Mouse (Mus musculus) testis, postnatal 14 days (tissue): ENCODE measurements around the gene Ina.

Experiments
- DNase-seq: peaks from one replicate; pipeline ENCODE4 v3.0.0; 2021; ENCODE audit warnings: low spot score

Ina gene

DNA sequence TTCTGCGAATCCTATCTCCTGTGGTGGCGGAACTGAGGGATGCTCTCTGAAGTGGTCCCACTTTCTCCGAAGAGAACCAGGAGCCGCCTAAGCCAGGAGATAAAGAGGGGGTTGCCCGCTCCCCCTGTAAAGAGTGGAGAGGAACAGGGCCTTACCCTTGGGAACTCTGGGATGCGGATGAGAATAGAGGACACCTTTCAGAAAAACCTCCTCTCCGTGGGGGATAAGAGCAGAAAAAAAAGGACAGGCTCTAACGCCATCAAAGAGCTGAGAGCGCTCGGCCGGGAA is 395 bp upstream of the Ina start:
- DNase-seq, result no peak

DNA sequence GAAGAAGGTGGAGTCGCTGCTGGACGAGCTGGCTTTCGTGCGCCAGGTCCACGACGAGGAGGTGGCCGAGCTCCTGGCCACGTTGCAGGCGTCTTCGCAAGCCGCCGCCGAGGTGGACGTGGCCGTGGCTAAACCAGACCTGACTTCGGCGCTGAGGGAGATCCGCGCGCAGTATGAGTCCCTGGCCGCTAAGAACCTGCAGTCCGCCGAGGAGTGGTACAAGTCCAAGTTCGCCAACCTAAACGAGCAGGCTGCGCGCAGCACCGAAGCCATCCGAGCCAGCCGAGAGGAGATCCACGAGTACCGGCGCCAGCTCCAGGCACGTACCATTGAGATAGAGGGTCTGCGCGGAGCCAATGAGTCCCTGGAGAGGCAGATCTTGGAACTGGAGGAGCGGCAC is 898 bp downstream of the Ina start:
- no peak for DNase-seq

DNA sequence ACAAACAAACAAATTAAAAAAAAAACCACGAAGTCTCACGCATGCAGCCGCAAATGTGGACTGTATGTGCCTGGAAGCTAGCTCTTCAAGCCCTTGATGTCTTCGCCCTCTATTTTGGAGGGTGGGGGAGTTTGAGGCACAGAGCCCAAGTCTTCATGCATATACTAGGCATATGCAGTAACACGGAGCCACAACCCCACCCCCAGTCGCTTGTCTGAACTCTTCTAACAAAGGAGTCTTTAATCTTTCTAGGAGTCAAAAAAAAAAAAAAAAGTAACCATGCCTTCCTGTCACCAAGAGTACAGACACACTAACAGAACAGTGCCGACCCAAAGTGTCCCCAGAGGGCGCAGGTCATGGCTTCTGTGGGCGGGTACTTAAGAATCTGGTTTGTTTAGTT is 1.5 kb downstream of the Ina start:
- no peak for DNase-seq

DNA sequence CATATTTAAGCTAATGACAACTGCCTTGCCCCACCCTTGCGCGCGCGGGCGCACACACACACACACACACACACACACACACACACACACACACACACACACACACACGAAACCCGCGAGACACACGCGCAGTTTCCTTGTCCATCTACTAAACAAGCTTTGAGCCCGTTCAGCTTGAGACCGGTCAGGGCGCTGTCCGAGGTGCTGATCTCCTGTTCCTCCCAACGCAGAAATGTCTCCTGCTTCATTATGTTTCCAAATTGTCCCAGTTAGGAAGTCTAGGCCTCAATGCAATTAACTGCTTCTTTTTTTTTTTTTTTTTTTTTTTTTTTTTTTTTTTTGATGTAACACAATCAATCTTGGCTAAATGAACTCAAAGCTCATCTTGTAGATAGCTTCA is 2.0 kb downstream of the Ina start:
- peak; percentile 72 for DNase-seq

- no peak for DNase-seq
These were observed 3.3 kb downstream of the Ina start for GRCm38 (mm10) chr19:47017831-47018230.

- DNase-seq, result no peak
These were observed 3.8 kb downstream of the Ina start for GRCm38 (mm10) chr19:47018330-47018729.

DNA sequence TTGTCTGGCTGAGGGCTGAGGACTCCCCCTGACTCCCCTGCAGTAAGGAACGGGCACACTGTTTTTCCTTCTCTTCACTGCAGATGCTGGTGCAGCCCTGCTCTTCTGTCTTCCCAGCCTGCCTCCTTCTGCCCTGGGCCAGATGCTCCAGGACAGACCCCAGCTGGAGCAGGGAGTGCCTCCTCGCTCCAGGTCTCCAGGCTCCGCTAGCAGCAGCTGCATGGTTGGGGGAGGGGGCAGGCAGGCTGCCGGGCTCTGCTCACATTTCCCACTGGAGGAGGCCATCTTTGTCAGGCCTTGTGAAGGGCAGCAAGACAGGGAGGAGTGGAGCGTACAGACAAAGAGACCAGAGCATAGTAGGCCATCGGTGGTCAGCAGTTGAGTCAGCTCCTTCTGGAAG is 4.8 kb downstream of the Ina start:
- peak; percentile 34 for DNase-seq

DNA sequence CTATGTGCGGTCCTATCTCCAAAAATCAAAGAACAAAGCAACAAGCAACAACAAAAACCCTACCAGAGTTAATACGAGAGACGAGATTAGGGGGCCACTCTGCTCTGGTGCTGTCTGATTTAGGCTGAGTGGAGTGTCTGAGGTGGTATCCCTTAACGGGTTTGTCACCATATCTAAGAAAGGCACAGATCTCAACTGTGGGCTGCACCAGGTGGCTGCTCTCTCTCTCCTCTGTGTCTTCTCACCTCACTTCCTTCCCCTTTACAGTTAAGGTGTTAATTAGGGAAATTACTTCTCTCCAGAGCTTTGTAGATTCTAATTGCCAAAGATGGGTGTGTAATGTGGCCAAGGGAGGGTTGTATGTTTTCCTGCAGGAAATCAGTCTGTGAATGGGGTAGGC is 8.2 kb downstream of the Ina start:
- no peak for DNase-seq

DNA sequence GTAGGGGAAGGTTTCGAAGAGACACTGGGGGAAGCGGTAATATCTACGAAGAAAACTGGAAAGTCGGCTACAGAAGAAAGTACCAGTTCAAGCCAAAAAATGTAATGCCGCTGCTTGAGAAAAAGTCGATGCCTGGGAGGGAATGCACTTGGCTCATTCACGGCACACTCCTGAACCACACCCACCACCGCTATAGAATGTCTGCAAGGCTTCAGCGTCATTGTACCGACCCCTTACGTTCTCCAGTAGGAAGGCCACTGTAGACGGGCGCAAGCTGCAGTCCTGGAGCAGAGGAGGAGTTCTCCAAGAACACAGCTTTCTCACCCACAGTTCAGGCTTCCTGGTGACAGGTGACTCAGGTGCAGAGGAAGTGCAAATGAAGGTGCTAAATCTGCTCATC is 9.0 kb downstream of the Ina start:
- no peak for DNase-seq

- no peak for DNase-seq
These were observed 10.5 kb downstream of the Ina start for GRCm38 (mm10) chr19:47024954-47025353.

DNA sequence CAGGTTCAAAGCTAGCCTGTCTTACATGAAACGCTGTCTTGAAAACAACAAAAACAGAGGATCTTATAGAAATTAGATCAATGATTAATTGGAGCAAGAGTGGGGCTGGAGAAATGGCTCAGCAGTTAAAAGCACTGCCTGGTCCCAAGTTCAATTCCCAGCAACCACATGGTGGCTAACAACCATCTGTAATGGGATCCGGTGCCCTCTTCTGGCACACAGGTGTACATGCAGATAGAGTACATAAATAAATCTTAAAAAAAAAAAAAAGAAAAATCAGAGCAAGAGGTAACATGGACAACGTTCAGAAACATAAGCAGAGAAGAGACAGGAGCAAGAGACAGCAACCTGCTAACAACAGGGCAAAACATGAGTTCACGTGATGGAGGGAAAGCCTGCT is 12.0 kb downstream of the Ina start:
- DNase-seq, result no peak

GRCm38 (mm10) chr19:47029796-47030195 is 15.3 kb downstream of the Ina start:
- no peak for DNase-seq

- no peak for DNase-seq
These were observed 17.3 kb downstream of the Ina start for GRCm38 (mm10) chr19:47031770-47032169.

GRCm38 (mm10) chr19:47034916-47035315 is 20.4 kb downstream of the Ina start:
- no peak for DNase-seq

DNA sequence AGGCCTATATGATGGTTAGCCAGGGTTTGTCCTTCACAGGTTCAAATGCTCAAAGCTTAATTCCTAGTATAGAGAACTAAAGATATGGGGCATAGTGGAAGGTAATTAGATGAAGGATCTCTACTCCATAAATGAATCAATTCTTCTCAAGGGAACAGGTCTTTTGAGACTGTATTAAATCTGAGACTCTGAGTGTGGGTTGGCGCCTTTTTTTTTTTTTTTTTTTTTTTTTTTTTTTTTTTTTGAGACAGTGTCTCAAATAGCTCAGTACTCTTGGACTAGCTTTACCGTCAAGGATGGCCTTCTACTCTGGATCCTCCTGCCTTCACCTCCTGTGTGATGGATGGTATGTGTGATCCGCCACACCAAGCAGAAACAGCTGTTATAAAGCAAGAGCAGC is 22.1 kb downstream of the Ina start:
- no peak for DNase-seq

DNA sequence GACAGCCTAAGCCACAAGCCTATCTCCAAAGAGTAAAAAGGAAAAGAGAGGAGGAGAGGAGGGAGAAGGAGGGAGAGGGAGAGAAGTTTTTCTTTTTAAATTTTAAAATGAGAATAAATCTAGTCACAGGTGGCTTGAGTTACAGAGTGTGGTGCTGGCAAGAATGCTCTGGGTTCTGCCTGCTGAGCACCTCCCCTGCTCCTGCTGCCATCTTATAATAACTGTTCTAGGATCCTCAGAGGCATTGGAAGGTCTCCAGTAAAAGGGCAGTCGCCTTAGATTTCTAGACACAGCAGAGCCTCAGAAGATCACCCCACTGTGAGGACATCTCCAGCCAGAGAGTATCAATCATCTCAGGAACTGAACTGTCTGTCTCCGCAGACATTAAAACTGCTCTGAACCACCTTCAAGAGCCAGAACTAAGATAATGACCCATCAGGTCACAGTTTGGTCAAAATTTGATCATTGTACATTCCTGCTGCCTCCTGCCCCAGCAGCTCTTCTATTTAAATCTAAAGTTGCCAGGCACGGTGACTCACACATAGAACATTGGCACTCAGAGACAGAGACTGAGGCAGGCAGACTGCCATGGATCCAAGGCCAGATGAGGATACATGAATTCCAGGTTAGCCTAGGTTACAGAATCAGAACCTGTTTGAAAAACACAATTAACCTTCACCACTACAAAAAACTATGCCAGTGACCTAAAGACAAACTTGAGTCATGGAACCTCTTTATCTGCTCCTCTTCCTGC is 26.4 kb downstream of the Ina start:
- no peak for DNase-seq

DNA sequence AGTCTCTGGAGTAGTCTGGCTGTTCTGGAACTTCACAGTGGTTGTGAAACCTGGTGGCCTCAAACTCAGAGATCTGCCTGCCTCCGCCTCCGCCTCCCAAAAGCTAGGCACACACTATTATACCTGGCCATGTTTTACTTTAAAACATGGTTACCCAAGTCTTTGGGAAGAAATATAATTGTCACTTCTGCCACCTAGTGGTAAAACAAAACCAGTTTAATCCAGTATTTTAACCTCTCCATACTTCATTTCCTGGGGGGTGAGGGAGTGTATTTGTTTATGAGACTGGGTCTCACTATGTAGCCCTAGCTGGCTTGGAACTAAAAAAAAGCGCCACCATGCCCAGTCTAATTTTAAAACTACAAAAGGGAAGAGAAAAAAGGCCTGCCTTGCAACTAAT is 29.1 kb downstream of the Ina start:
- no peak for DNase-seq

DNA sequence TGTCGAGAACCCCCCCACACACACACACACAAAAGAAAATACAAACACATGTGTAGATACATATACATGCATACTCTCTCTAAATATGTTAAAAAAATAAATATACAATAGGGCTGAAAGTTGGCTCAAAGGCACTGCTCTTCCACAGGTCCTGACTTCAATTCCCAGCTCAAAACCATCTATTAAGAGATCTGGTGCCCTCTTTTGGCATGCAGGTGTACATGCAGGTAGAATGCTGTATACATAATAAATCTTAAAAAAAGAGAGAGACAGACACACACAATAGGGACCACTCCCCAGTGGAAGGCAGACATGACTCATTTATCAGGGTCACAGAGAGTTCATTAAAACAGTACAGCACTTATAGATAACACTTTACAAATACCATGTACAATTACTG is 31.8 kb downstream of the Ina start:
- no peak for DNase-seq

DNA sequence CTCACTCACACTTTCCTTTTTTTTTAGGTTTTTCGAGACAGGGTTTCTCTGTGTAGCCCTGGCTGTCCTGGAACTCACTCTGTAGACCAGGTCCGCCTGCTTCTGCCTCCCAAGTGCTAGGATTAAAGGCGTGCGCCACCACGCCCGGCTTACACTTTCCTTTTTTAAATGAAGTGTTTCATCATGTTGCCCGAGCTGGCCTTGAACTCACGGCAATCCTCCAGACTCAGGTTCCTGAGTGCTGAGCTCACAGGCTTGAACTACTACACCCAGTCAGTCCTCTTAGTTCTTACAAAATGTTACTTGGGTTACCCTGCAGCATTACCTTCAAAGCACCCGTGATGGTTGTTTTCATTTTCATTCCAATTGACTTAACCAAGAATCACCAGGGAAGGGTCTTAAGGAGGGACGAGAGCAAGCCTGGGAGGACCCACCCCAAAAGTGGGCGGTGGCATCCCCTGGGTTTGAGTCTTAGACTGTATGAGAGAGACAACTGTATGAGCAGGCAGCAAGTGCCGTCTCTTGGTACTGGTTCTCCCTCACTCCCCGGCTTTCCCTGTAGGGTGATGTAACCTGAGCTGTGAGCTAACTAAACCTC is 32.8 kb downstream of the Ina start:
- DNase-seq, result no peak

DNA sequence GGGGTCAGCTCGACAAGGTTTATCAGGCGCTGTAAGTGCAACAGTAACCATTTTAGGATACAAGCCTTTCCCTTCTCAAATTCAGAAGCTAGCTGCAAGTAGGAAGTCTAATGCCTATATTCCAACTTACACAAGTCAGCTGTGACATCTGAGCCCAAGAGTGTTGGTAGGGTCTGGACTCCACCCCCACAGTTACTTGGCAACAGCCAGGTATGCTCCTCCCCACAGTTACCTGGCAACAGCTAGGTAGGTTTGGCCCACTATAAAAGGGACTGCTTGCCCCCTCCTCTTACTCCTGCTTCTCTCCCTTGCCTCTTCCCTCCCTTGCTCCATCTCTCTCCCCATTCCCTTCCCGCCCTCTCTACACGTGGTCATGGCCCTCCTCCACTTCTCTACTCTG is 34.6 kb downstream of the Ina start:
- DNase-seq, result no peak

DNA sequence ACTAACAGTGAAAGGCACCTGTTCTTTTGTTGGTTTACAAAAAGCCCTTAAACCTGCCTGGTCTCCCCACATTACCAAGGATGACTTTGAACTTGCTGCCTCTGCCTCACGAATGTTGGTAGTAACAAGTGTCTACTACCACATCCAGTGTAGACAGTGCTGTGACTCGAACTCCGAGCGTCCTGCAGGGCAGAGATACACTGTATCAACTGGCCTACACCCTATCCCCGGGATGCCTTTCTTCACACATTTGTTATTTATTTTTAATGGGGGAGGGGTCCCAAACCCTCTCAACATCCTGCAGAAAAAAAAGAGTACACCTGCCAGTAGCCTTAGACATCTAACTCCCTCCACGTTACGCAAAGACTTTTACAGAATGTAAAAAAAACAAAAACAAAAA is 35.3 kb downstream of the Ina start:
- peak; percentile 76 for DNase-seq

- DNase-seq, result peak; percentile 89
These were observed 36.0 kb downstream of the Ina start, which contains the start of gene Pcgf6 for GRCm38 (mm10) chr19:47050271-47051032. Gene Pcgf6 (minus strand): TSS chr19:47050906.

DNA sequence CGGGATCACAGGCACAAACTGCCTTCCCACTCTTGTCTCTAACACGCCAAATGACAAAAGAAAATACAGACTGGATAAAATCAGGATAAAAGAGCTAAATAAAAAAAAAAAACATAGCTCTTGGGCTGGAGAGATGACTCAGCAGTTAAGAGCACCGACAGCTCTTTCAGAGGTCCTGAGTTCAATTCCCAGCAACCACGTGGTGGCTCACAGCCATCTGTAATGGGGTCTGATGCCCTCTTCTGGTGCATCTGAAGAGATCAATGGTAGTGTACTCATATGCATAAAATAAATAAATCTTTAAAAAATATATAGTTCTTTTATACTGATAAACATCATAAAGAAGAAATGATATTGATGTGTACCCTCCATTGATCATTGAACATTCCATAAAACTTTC is 38.4 kb downstream of the Ina start:
- no peak for DNase-seq

DNA sequence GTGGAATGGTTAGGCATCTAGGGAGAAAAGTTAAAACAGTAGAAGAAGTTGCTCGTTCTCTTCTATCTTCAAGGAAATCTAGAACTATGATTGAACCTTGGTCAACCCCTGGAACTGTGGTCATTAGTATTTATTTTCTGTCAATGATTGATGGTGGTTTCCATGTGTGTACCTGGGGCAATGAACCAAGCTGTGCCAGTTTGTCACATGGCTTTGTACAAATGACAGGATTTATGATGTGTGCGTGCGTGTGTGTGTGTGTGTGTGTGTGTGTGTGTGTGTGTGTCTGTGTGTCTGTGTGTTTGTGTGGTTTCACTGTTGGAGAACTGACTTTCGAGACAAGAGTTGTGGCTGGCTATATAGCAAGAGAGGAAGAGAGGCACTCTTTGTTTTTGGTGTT is 39.0 kb downstream of the Ina start:
- DNase-seq, result no peak
